Mouse (Mus musculus): Measurements from ENCODE around the gene Usp30. TPM values are rescaled to one million over a fixed set of nuclear protein-coding genes. Genes with fewer than 3 reads are reported as not detected.

Usp30 gene
- polyA plus RNA-seq (2017; shearing (Covaris generic)), result 1 to 10 TPM; 2.1 to 3.5 (median 2.7) TPM

GRCm38 (mm10) chr5:114065161-114065560 lies at the start of gene Usp30:
Gene Usp30, plus strand, starts transcription at chr5:114065461.
- no peak for ATAC-seq

GRCm38 (mm10) chr5:114024390-114024789 lies 40.9 kb upstream of the Usp30 start:
- ATAC-seq, result no peak

- no peak for ATAC-seq
These were observed 40.4 kb upstream of the Usp30 start for GRCm38 (mm10) chr5:114024885-114025284.

GRCm38 (mm10) chr5:114027217-114027944 lies 37.9 kb upstream of the Usp30 start:
- ATAC-seq, result no peak

DNA sequence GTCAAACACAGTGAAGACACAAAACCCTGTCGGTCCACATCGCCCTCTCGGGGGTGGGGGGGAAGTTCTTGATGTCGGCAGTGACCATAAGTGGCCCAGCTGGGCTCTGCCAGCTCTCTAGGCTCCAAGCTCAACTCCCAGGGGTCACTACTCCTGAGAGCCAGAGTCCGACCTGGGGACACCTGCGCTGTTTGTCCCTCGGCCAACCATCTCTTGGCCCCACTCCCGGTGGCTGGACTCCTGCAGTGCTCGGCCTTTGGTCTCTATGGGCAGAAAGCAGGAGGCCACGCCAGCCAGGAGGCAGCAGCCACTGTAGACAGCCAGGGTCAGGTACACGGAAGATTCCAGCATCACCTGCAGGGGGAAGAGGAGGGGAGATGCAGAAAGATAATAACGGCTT lies 37.1 kb upstream of the Usp30 start:
- ATAC-seq, result no peak

GRCm38 (mm10) chr5:114030652-114031051 lies 34.6 kb upstream of the Usp30 start:
- no peak for ATAC-seq

DNA sequence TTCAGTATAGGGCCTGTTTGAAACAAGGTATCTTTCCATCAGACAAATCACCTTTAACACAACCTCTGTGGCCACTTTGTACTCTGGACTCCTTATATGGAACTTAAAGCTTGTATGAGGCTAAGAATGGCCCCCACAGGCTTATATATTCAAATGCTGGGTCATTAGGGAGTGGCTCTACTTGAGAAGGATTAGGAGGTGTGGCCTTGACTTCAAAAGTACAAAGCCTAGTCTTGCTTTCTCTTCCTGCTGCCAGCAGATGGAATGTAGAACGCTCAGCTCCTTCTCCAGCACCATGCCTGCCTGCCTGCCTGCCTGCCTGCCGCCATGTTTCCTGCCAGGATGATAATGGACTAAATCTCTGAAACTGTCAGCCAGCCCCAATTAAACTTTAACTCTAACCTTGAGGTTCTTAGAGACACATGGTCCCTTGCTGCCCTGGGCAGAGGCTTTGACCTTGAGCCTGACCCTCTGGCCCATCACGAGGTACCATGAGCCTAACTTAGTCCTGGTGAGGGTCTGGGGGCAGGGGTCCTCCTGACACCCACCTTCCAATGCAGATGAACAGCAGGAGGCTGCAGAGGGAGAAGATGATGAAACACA lies 33.0 kb upstream of the Usp30 start:
- no peak for ATAC-seq

GRCm38 (mm10) chr5:114034393-114034792 lies 30.9 kb upstream of the Usp30 start:
- no peak for ATAC-seq

DNA sequence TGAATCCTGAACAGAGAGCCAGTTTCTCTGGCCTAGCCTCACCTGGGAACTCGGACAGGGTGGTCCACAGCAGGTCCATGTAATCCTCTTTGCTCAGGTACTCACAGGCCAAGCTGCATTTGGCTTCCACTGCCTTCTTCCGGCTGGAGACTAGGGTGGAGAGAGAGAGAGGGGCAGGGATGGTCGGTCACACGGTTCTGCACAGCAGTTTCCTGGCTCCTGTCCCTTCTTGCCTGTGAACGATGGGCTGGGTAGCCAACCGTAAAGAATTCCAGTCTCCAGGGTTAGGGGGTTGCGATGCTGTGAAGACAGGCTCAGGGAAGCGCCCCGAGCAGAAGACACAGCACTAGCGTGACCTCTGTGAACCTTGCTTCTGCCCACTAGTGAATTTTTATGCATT lies 30.1 kb upstream of the Usp30 start:
- no peak for ATAC-seq

DNA sequence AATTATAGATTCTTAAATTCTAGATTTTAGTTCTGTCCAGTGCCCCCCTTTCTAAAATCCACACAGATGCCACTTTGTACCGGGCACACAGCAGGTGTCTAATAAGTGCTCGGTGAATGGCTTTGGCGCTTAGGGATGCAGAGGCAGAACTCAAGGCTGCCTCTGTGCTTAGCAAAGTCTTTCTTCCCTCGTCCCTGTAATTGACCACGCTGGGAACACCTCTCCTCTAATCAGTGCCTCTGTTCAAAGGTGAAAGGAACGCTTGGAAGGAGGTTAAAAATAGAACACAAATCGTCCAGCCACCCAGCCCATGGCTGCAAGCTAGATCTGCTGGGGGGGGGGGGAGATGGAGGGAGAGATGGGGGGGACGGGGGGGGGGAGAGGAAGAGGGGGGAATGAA lies 24.8 kb upstream of the Usp30 start:
- no peak for ATAC-seq

- no peak for ATAC-seq
These were observed 24.4 kb upstream of the Usp30 start for GRCm38 (mm10) chr5:114040911-114041310.

DNA sequence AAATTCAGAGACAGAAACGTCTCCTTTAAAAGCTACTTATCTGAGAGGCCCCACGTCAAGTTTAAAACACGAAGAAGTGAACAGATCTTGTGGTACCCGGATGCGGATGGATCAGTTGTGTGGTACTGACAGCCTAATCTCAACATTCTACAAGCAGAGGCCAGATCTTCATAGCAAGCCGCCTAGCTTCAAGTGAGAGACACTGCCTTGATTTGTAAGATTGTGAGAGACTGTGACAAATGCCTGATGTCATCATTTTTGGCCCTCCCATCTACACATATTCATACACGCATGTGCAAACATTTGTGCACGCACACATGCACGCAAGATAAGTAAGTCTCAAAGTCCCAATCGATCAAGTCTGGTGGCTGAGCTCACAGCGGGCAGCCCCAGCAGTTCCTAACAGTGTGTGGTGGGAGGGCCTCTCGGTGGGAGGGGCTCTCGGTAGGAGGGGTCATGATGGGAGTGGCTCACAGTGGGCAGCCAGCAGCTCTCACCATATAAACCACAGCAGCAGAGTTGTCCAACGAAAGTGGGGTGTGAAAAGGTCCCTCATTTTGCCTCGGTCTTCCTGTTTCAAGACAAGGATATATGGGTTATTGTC lies 23.8 kb upstream of the Usp30 start:
- peak; percentile 14 for ATAC-seq

DNA sequence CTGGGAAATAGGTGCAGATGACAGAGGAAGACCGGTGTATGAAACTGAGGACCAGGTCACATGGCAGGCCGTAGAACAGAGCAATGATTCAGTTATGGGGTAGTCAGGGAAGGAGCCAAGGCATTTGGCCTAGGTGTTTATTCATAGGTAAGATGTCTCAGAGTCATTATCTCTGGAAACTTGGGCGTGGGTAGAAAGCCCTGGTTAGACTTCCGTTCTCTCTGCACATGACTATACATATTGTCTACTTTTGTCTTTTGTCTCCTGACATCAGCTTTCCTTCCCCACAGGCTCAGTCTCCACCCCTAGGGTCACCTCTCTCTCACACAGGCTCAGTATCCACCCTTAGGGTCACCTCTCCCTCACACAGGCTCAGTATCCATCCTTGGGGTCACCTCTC lies 21.5 kb upstream of the Usp30 start:
- no peak for ATAC-seq

DNA sequence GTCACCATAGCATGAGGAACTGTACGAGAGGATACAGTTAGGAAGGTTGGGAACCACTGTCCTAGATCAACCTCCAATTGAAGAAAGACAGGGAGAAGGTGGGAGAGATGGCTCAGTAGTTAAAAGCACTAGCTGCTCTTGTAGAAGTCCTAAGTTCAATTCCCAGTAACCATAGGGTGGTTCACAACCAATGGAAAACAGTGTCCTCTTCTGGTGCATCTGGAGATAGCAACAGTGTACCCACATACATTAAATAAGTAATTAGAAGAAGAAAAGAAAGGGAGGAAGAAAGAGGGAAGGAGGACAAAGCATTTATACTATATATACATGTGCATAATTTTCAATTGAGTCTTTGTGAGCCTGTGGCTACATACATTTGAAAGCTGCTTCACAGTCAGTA lies 20.1 kb upstream of the Usp30 start:
- no peak for ATAC-seq

DNA sequence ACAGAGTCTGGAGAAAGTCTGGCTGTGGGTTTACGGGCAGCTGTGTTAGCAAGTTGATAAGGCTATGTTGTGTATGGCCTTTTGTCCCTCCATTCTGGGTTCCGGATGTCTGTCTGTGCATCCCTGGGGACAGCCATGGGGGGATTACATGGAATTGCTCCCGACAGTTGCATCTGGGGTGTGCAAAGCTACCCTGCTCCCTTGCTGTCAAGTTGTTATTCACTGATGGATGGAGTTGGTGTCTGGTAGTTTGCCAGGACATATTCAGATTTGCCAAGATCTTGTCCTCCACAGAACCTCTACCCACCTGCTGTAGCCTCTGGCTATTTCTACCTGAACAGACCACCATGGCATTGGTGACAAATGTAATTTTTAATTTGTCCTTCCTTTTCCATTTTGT lies 19.1 kb upstream of the Usp30 start:
- ATAC-seq, result no peak

DNA sequence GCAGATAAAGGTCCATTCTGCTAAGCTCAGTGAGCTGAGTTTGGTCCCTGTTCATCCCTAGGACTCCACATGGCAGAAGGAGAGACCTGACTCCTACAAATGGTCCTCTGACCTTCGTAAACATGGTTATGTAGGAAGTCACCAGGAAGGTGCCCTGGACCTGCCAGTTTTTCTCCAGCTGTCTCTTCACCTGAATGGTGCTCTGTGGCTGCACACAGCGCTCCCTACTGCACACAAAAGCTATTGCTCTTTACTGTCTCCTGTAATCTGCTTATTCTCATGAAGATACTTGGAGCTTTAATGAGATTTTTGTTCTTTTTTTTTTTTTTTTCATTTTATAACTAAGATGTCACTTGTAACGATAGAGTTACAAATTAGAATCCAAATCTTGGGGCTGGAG lies 18.7 kb upstream of the Usp30 start:
- ATAC-seq, result no peak

- ATAC-seq, result no peak
These were observed 18.1 kb upstream of the Usp30 start for GRCm38 (mm10) chr5:114047182-114047581.

DNA sequence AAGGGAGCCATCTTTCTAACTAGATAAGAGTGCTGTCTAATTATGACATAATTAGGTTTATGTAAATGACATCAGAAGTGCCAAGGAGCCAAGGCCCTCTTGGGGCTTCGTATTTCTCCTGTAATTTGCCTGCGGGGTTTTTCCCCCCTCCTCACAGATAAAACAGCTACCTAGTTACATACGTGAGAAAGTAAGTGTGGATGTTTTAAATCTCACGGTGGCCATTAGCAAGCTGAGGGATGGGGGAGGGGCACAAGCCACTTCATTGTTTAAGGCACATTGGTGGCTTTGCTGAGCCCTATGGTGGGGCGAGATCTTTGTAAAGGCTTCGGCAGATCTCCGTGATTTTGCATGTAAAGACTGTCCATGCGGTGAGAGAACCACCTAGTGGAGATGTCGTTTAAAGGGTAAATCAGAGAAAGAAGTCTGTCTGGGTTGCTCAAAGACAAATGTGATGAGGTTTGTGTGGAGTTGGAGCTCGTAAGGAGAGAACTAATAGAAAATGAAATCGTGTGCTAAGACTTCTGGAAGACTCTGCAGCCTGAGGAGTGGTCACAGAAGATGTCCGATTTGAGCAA lies 16.4 kb upstream of the Usp30 start:
- ATAC-seq, result no peak

- ATAC-seq, result no peak
These were observed 13.0 kb upstream of the Usp30 start for GRCm38 (mm10) chr5:114052246-114052761.

GRCm38 (mm10) chr5:114057129-114057731 lies 8.0 kb upstream of the Usp30 start:
- ATAC-seq, result no peak

GRCm38 (mm10) chr5:114061675-114062074 lies 3.6 kb upstream of the Usp30 start:
- ATAC-seq, result no peak

GRCm38 (mm10) chr5:114063958-114064357 lies 1.3 kb upstream of the Usp30 start:
- ATAC-seq, result no peak

GRCm38 (mm10) chr5:114066601-114067000 lies 1.3 kb downstream of the Usp30 start:
- ATAC-seq, result no peak
